Mouse (Mus musculus): ENCODE results near the gene Abcb11.

DNA sequence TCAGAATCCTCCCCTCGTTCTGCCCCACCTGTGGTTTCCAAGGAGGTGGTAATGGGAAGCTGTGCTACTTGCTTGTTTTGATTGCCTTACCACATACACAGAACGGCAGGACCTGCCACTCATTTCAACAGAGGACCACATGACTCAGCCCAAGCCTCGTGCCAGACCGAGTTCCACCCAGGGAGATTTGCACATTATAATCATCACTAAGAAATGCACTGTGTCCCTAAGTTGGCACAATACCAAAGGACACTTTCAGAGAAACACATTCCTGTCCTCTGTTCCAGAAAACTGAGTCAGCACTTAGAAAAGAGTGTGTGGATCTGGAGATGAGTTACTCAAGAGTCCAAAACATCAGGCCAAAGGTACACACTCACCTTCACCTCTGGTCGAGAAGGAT is 53.4 kb downstream of the Abcb11 start:
- TF ChIP-seq MAFK (IDR thresholded peaks at IDR 0.05; ENCODE audit: insufficient replicate concordance, low read length) = no peak
- TF ChIP-seq CTCF (conservative IDR thresholded peaks at IDR 0.05 in 1 of 2, IDR thresholded peaks at IDR 0.05 in 1 of 2; ENCODE audit: low read depth in 2 of 2, low read length in 2 of 2) = no peak
- TF ChIP-seq EP300 (IDR thresholded peaks at IDR 0.05; ENCODE audit: low read length) = no peak
- TF ChIP-seq RCOR1 (conservative IDR thresholded peaks at IDR 0.05; ENCODE audit: low read depth, low read length) = no peak
- no peak for TF ChIP-seq USF1 (IDR thresholded peaks at IDR 0.05; ENCODE audit: low read depth, low read length)
- TF ChIP-seq RAD21 (IDR thresholded peaks at IDR 0.05; ENCODE audit: low read depth, low read length) = no peak
- no peak for TF ChIP-seq UBTF (IDR thresholded peaks at IDR 0.05; ENCODE audit: low read depth, low read length)
